Mouse (Mus musculus) heart, postnatal 0 days (tissue): ENCODE measurements around the gene Tent5c. TPM values are rescaled to one million over a fixed set of nuclear protein-coding genes. Genes with fewer than 3 reads are reported as not detected.

Experiments used
- ATAC-seq: fragments of 200-750 bp; cut with Nextera tagmentation; 2 replicates; pipeline ENCODE4 v1.8.0; 2017; ENCODE audit warnings: low read depth, moderate number of reproducible peaks, moderate library complexity; ENCODE audit not compliant: insufficient read depth
- DNase-seq: peaks from one replicate; pipeline ENCODE4 v3.0.0-alpha.2; 2016; ENCODE audit warnings: low spot score
- H3K27ac ChIP-seq: fragments of 300-500 bp; sonication (generic); 2 replicates; pipeline ENCODE4 v1.5.1; 2014; ENCODE audit warnings: low read depth, mild to moderate bottlenecking
- H3K27me3 ChIP-seq: fragments of 300-500 bp; sonication (generic); 2 replicates; pipeline ENCODE4 v1.6.1; 2014; ENCODE audit warnings: low read length, mixed read lengths; ENCODE audit not compliant: control insufficient read depth, insufficient read depth
- H3K36me3 ChIP-seq: fragments of 300-500 bp; sonication (generic); replicated peaks from 2 replicates; pipeline ENCODE4 v1.6.1; 2014; ENCODE audit warnings: low read length, mixed read lengths; ENCODE audit not compliant: control insufficient read depth, insufficient read depth
- H3K4me1 ChIP-seq: fragments of 300-500 bp; sonication (generic); 2 replicates; pipeline ENCODE4 v1.6.1; 2014; ENCODE audit warnings: antibody characterized with exemption; ENCODE audit not compliant: control insufficient read depth, insufficient read depth
- H3K4me2 ChIP-seq: fragments of 300-500 bp; sonication (generic); 2 replicates; pipeline ENCODE4 v1.6.1; 2014; ENCODE audit warnings: low read depth, mild to moderate bottlenecking, low read length, moderate library complexity
- H3K4me3 ChIP-seq: fragments of 300-500 bp; sonication (generic); 2 replicates; pipeline ENCODE4 v1.5.1; 2014; ENCODE audit warnings: low read depth, low read length
- H3K9ac ChIP-seq: fragments of 300-500 bp; sonication (generic); replicated peaks from 2 replicates; pipeline ENCODE4 v1.6.1; 2014; ENCODE audit warnings: low read depth, low read length, mixed read lengths
- H3K9me3 ChIP-seq: fragments of 300-500 bp; sonication (generic); replicated peaks from 2 replicates; pipeline ENCODE4 v1.6.1; 2016; ENCODE audit warnings: low read length; ENCODE audit not compliant: control insufficient read depth
- CTCF ChIP-seq: IDR thresholded peaks from 2 replicates; pipeline ENCODE4 v1.5.1; 2016; ENCODE audit warnings: antibody characterized with exemption, control low read depth, low read depth
- EP300 ChIP-seq: IDR thresholded peaks from 2 replicates; pipeline ENCODE4 v1.6.1; 2016; ENCODE audit warnings: antibody characterized with exemption, low read depth
- WGBS: fragments of 180-500 bp; shearing (Covaris S2); extraction: QIAGEN DNeasy Blood & Tissue Kit; methylation state at CpG from one replicate; pipeline ENCODE4 v1.1.7; 2014; 5-methylcytosine and 5-hydroxymethylcytosine counted together
- polyA plus RNA-seq: library from polyadenylated mRNA; unstranded; fragments of >200 nt; fragmentation: Nextera tagmentation; extraction: Ambion mirVana; gene quantifications from 2 replicates; pipeline ENCODE4 v1.2.1, GENCODE M21; 2015
- total RNA-seq: library from RNA; depleted of rRNA; stranded (reverse); fragments of >200 nt; gene quantifications from 2 replicates; pipeline ENCODE4 v1.2.3, GENCODE M21; 2014; ENCODE audit warnings: low replicate concordance

Tent5c gene
- total and polyA plus RNA-seq, 2 experiments from 2014 or later = 4.2 to 8.9 TPM

- Histone ChIP-seq H3K4me2 (no peak overlapping the region), H3K4me3 (no peak overlapping the region), H3K27me3 (no peaks in the 10 kb centered on the region), H3K9me3 (no peaks in the 10 kb centered on the region), H3K4me1 (0 out of 2 replicates have a peak, but pooled peaks cover 5% of the 10 kb centered on the region), H3K36me3 (no peaks in the 10 kb centered on the region), H3K9ac (no peak overlapping the region), H3K27ac (no peak overlapping the region)
- ATAC-seq (no peak), DNase-seq (no peak)
- TF ChIP-seq EP300 (no peak), CTCF (no peak)
- WGBS = 52% methylated on average over 2 of the region's 2 CpGs
Observed at GRCm38 (mm10) chr3:100463959-100464265, 25.2 kb downstream of the Tent5c start.

DNA sequence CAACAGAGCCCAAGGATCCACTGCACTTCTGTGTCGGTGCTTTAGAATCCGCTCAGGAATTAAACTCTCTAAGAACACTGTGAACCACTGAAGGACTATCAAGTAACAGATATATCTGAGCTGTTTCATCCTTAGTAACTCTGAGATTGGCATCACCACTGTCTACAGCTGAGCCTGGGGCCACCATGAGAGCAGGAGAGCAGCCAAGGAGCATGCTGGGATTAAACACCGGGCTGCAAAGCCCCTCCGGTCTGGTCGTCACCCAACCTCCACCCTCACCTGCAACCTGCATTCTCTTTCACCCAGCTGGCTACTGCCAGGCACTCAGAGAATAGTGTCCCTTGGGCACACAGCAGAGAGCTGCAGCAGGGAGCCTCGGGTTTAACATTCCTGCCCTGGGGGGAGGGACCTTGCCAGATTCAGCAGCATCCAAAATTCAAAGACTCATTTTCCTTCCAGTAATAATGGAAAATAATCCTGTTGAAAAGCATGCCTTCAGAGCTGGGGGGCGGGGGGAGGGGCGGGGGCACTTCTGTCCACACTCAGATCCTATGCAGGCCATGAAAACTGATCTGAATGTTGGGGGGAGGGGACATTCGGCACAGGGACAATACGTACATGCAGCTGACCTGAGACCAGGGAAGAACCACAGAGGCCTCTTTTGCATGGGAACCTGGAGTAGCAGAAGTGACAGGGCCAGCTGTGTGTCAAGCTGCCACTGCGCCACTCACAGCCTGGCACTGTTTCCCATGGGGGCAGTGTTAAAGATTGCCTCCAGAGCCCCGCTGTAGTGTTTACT is 25.8 kb downstream of the Tent5c start:
- no peaks in the 10 kb centered on the region for H3K27me3 ChIP-seq
- 0 out of 2 replicates have a peak, but pooled peaks cover 5% of the 10 kb centered on the region for H3K4me1 ChIP-seq
- peak overlapping the region; percentile 7; the same call in 1 of the 2 replicates for H3K4me2 ChIP-seq
- TF ChIP-seq CTCF = no peak
- TF ChIP-seq EP300 = no peak
- no peak for DNase-seq
- no peak overlapping the region for H3K27ac ChIP-seq
- H3K9ac ChIP-seq = no peak overlapping the region
- 21% methylated on average over 12 of the region's 12 CpGs for WGBS
- H3K36me3 ChIP-seq = no peaks in the 10 kb centered on the region
- peak; percentile 47 for ATAC-seq
- no peak overlapping the region for H3K4me3 ChIP-seq
- no peaks in the 10 kb centered on the region for H3K9me3 ChIP-seq

DNA sequence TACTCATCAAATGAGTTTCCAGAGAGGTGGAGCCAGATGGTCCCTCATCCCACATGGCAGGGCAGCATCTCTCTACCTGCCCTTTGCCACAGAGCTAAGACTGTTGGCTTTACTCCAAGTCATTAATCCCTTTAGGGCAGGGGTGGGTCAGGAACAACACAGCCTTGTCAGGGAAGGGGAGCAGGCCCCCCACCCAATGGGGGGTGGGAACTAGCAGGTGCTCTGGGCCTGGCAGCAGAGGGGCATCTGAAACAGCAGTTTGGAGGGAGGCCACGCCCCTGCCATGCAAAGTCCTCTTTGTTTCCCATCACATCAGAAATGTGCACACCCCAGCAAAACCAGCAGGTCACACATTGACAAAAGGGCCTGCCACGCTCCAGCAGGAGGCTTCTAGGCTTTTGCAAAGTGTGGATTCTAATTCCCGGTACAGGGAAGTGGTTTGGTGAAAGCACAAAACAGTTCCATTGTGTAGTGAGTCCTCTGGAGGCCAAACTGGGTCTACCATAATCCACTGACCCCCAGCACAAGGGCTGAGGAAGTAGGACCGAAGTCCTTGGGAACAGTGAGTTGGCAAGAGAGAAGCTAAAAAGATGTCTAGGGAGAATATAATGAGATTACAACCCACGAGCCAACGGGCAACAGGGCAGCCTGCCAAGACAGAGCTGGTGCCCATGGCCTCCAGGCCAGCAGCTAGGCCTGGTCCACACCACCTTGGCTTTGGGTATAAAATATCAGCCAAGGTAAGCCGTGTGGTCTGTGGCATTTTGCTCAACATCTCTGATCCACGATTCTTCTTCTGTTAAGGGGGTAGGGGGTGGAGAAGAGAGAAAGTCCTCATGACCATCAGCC is 26.7 kb downstream of the Tent5c start:
- no peaks in the 10 kb centered on the region for H3K36me3 ChIP-seq
- DNase-seq (no peak), ATAC-seq (no peak)
- WGBS = 66% methylated on average over 8 of the region's 8 CpGs
- no peaks in the 10 kb centered on the region for H3K27me3 ChIP-seq
- no peak overlapping the region for H3K27ac ChIP-seq
- no peak overlapping the region for H3K4me3 ChIP-seq
- H3K4me2 ChIP-seq = no peak overlapping the region
- 0 out of 2 replicates have a peak, but pooled peaks cover 5% of the 10 kb centered on the region for H3K4me1 ChIP-seq
- no peak overlapping the region for H3K9ac ChIP-seq
- TF ChIP-seq EP300 (no peak), CTCF (no peak)
- H3K9me3 ChIP-seq = no peaks in the 10 kb centered on the region

GRCm38 (mm10) chr3:100460510-100460909 is 28.6 kb downstream of the Tent5c start:
- DNase-seq (no peak), ATAC-seq (no peak; the same call in 1 of the 2 replicates)
- Histone ChIP-seq H3K27ac (no peak overlapping the region), H3K9me3 (no peaks in the 10 kb centered on the region), H3K4me2 (no peak overlapping the region), H3K27me3 (no peaks in the 10 kb centered on the region), H3K4me1 (0 out of 2 replicates have a peak, but pooled peaks cover 5% of the 10 kb centered on the region), H3K4me3 (no peak overlapping the region), H3K36me3 (no peaks in the 10 kb centered on the region), H3K9ac (no peak overlapping the region)
- no peak for TF ChIP-seq CTCF
- TF ChIP-seq EP300 = no peak
- 73% methylated on average over 2 of the region's 2 CpGs for WGBS

- no peak overlapping the region for H3K9ac ChIP-seq
- TF ChIP-seq EP300 (no peak), CTCF (no peak)
- WGBS = 83% methylated on average over 7 of the region's 7 CpGs
- no peak for ATAC-seq
- no peaks in the 10 kb centered on the region for H3K27me3 ChIP-seq
- no peaks in the 10 kb centered on the region for H3K9me3 ChIP-seq
- H3K4me3 ChIP-seq = no peak overlapping the region
- no peak overlapping the region for H3K4me2 ChIP-seq
- no peak for DNase-seq
- H3K27ac ChIP-seq = no peak overlapping the region
- peaks cover 5% of the 10 kb centered on the region for H3K4me1 ChIP-seq
- no peaks in the 10 kb centered on the region for H3K36me3 ChIP-seq
Observed at GRCm38 (mm10) chr3:100443798-100444500, 45.2 kb downstream of the Tent5c start.
